Mouse (Mus musculus): ENCODE results near the gene Gnb3.

Gnb3 gene

DNA sequence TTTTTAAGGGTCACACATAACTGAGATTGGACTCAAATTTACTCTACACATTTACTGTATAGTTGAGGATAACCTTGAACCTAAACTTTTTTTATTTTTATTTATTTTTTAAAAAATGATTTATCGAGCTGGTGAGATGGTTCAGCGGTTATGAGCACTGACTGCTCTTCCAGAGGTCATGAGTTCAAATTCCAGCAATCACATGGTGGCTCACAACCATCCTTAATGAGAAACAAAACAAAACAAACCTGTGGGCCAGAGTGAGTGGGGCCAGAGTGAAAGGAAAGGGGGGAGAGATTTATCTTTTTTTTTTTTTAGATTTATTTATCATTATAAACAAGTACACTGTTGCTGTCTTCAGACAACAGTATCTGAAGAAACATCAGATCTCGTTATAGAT is 48.2 kb downstream of the Gnb3 start:
- peak; percentile 85 for DNase-seq

DNA sequence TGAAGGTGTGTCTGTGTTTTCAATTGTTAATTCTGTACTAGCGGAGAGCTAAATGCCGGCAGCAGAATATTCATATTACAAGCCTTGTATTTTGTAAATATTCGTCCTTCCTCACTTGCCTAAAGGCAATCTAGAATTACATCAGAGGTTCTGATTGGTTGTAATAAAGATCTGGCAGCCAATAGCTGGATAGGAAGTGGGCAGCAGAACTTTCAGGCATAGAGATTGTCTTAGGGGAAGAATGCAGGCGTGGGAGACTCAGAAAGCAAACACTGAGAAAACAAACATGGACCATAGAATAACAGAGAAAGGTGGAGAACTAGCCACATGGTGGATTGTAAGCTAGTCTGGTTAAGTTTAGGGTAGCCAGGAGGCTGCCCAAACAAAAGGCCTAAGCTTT is 50.0 kb downstream of the Gnb3 start:
- no peak for DNase-seq

DNA sequence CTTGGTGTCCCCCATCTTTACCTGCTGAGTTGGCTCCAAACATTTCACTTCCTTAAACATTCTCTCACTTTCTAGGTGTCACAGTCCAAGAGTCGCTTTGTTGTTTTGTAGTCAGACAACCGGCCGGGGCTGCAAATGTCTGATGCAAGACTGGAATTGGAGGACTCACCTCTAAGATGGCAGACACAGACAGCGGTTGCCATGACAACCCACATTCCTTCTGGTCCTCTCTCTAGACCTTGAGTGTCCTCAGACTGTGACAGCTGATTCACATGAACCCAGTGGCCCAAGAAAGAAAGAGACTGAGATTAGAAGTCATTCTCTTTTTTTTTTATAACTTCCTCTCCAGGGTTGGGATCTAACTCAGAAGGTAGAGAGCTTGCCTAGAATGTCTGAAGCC is 50.6 kb downstream of the Gnb3 start:
- no peak for DNase-seq

DNA sequence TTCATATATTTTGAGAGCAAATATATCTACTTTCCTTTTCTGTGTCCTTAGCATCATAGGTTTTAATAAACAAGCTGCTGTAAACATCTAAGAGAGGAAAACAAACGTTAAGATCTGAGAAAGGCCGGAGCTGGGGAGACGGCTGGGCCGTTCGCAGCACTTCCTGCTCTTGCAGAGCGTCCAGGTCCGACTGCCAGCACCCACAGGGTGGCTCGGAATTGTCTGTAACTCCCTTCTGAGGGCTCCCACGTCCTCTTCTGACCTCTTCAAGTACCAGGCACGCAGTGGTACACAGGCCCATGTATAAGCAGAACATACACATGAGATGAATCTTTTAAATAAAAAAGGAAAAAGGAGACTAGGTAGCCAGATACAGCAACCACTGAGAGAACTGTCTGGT is 52.4 kb downstream of the Gnb3 start:
- DNase-seq: no peak

DNA sequence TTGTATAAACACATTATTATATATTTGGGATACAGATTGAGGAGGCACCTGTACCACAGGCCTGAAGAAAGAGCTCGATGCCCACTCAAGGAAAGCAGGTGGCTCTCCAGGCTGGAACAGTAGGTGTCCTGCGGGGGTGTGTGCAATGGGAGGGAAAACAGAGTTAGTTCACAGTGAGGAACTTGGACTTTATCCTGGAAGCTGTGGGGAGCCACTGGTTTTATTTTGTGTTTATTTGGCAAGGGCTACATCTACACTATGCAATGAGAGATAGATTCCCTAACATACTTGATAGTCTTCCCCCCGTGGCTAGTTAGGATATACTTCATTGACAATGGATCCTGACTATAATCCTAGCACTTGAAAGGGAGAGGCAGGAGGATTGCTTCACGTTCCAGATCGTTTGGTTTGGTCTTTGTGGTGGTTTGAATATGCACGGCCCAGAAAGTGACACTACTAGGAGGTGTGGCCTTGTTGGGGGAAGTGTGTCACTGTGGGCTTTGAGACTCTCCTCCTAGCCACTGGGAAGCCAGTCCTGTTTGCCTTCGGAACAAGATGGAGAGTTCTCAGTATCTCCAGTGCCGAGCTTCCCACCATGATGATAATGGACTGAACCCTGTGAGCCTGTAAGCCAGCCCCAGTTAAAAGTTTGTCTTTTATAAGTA is 53.2 kb downstream of the Gnb3 start:
- peak; percentile 79 for DNase-seq

Measured in kidney, adult 9 months (tissue).